Mouse (Mus musculus): ENCODE data around the gene Gatc.

GRCm38 (mm10) chr5:115348546-115349224 lies 7.7 kb upstream of the Gatc start, which contains the start of gene Cox6a1:
- TF ChIP-seq CTCF (IDR thresholded peaks at IDR 0.05; ENCODE audit: control insufficient read depth, insufficient read depth, insufficient read length) = no peak
- TF ChIP-seq MAX (IDR thresholded peaks at IDR 0.05) = no peak
- no peak for TF ChIP-seq USF1 (IDR thresholded peaks at IDR 0.05; ENCODE audit: low read depth)
